Mouse (Mus musculus) stomach, postnatal 0 days (tissue): ENCODE results near the gene Tmem107. TPM values are rescaled to one million over a fixed set of nuclear protein-coding genes. Genes with fewer than 3 reads are reported as not detected.

Experiments used
- ATAC-seq: fragments of 200-750 bp; cut with Nextera tagmentation; 2 replicates; pipeline ENCODE4 v1.8.0; 2017; ENCODE audit not compliant: low FRiP score, low TSS enrichment
- DNase-seq: peaks from one replicate; pipeline ENCODE4 v3.0.0-alpha.2; 2016; ENCODE audit warnings: low spot score
- H3K27ac ChIP-seq: fragments of 300-500 bp; sonication (generic); replicated peaks from 2 replicates; pipeline ENCODE4 v1.5.1; 2014; ENCODE audit warnings: mild to moderate bottlenecking, control low read depth
- H3K27me3 ChIP-seq: fragments of 300-500 bp; sonication (generic); 2 replicates; pipeline ENCODE4 v1.6.1; 2014; ENCODE audit warnings: low read length; ENCODE audit not compliant: control insufficient read depth, insufficient read depth
- H3K36me3 ChIP-seq: fragments of 300-500 bp; sonication (generic); 2 replicates; pipeline ENCODE4 v1.6.1; 2014; ENCODE audit warnings: low read length, mixed read lengths; ENCODE audit not compliant: control insufficient read depth, insufficient read depth
- H3K4me1 ChIP-seq: fragments of 300-500 bp; sonication (generic); replicated peaks from 2 replicates; pipeline ENCODE4 v1.6.1; 2014; ENCODE audit warnings: antibody characterized with exemption; ENCODE audit not compliant: control insufficient read depth, insufficient read depth
- H3K4me2 ChIP-seq: fragments of 300-500 bp; sonication (generic); replicated peaks from 2 replicates; pipeline ENCODE4 v1.6.1; 2014; ENCODE audit warnings: low read depth, mild to moderate bottlenecking, control low read depth, moderate library complexity
- H3K4me3 ChIP-seq: fragments of 300-500 bp; sonication (generic); 2 replicates; pipeline ENCODE4 v1.5.1; 2014; ENCODE audit warnings: low read depth, low read length, control low read depth
- H3K9ac ChIP-seq: fragments of 300-500 bp; sonication (generic); 2 replicates; pipeline ENCODE4 v1.6.1; 2014; ENCODE audit warnings: mild to moderate bottlenecking, low read length, control low read depth, mixed read lengths
- H3K9me3 ChIP-seq: fragments of 300-500 bp; sonication (generic); 2 replicates; pipeline ENCODE4 v1.6.1; 2016; ENCODE audit warnings: low read length; ENCODE audit not compliant: control insufficient read depth
- CTCF ChIP-seq: IDR thresholded peaks from 2 replicates; pipeline ENCODE4 v1.5.1; 2016; ENCODE audit warnings: antibody characterized with exemption, low read depth, mild to moderate bottlenecking, moderate library complexity
- EP300 ChIP-seq: optimal IDR thresholded peaks from 2 replicates; pipeline ENCODE3; 2016; ENCODE audit warnings: antibody characterized with exemption
- WGBS: fragments of 180-500 bp; shearing (Covaris S2); extraction: QIAGEN DNeasy Blood & Tissue Kit; methylation state at CpG from one replicate; pipeline ENCODE4 v1.1.7; 2014; 5-methylcytosine and 5-hydroxymethylcytosine counted together
- polyA plus RNA-seq: library from polyadenylated mRNA; unstranded; fragments of >200 nt; fragmentation: Nextera tagmentation; extraction: Ambion mirVana; gene quantifications from 2 replicates; pipeline ENCODE4 v1.2.1, GENCODE M21; 2015

Tmem107 gene
- polyA plus RNA-seq, 1 experiment from 2014 or later, result 30.8 TPM

GRCm38 (mm10) chr11:69070093-69070492 is 513 bp upstream of the Tmem107 start:
- ATAC-seq, result no peak
- under 1% methylated on average over 13 of the region's 13 CpGs for WGBS
- peak overlapping the region; percentile 53 for H3K4me3 ChIP-seq
- TF ChIP-seq CTCF (no peak), EP300 (no peak)
- H3K4me1 ChIP-seq, result 0 out of 2 replicates have a peak, but pooled peaks cover 2% of the 10 kb centered on the region
- no peak for DNase-seq
- peak overlapping the region; percentile 93 for H3K27ac ChIP-seq
- H3K36me3 ChIP-seq, result no peaks in the 10 kb centered on the region
- H3K9ac ChIP-seq, result peak overlapping the region; percentile 77
- H3K27me3 ChIP-seq, result no peaks in the 10 kb centered on the region
- H3K9me3 ChIP-seq, result no peaks in the 10 kb centered on the region
- peak overlapping the region; percentile 75 for H3K4me2 ChIP-seq

GRCm38 (mm10) chr11:69071262-69071661 is 656 bp downstream of the Tmem107 start:
- Histone ChIP-seq H3K4me3 (peak overlapping the region; percentile 53), H3K9ac (peak overlapping the region; percentile 77), H3K36me3 (no peaks in the 10 kb centered on the region), H3K4me1 (0 out of 2 replicates have a peak, but pooled peaks cover 2% of the 10 kb centered on the region), H3K27ac (peak overlapping the region; percentile 93), H3K4me2 (peak overlapping the region; percentile 75), H3K9me3 (no peaks in the 10 kb centered on the region), H3K27me3 (no peaks in the 10 kb centered on the region)
- TF ChIP-seq EP300 (no peak), CTCF (no peak)
- ATAC-seq (no peak), DNase-seq (no peak)
- WGBS, result 28% methylated on average over 9 of the region's 9 CpGs

DNA sequence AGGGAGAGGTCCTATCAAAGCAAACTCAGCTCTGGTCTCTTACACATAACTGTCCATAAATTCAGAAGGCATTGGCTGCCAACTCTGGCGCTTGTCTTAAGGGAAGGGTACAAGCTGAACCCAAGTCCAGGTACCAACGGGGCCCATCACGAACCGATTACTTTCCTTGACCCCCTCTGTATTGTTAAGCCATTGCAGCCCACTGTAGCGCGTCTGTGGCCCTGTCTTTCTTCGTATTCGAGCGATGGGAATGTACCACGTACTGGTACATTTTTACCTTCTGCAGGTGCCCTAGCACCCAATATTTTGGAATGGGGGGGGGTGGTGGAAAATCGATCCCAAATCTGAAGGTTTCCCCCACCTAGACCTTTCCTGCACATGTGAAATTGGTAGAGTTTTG is 1.6 kb downstream of the Tmem107 start:
- ATAC-seq, result no peak
- 81% methylated on average over 11 of the region's 11 CpGs for WGBS
- Histone ChIP-seq H3K36me3 (no peaks in the 10 kb centered on the region), H3K4me1 (0 out of 2 replicates have a peak, but pooled peaks cover 2% of the 10 kb centered on the region), H3K4me3 (peak overlapping the region; percentile 24; the same call in 1 of the 2 replicates), H3K9ac (peak overlapping the region; percentile 53; the same call in 1 of the 2 replicates), H3K9me3 (no peaks in the 10 kb centered on the region), H3K27ac (peak overlapping the region; percentile 63; the same call in 1 of the 2 replicates), H3K27me3 (no peaks in the 10 kb centered on the region), H3K4me2 (peak overlapping the region; percentile 46)
- no peak for DNase-seq
- TF ChIP-seq CTCF (no peak), EP300 (no peak)

DNA sequence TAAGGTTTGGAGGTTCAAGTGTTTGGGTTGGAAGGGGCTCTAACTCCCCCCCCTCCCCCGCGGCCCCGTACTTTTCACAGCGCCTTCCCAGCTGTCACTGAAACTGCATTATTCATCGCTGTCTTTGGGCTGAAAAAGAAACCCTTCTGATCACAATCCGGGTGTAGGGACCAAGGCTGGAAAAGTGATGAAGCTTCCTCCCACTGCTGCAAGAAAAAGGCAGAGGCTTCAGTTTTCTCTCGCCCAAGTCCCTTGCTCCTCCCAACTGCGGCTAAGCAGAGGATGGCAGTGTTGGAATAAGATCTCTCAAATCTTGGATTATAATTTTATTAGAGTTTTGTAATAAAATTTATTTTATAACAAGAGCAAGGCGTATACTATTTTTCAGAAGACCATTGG is 2.1 kb downstream of the Tmem107 start:
- H3K4me1 ChIP-seq, result 0 out of 2 replicates have a peak, but pooled peaks cover under 1% of the 10 kb centered on the region
- no peaks in the 10 kb centered on the region for H3K27me3 ChIP-seq
- peak overlapping the region; percentile 53 for H3K9ac ChIP-seq
- H3K4me3 ChIP-seq, result peak overlapping the region; percentile 24
- WGBS, result 6% methylated on average over 9 of the region's 9 CpGs
- DNase-seq (no peak), ATAC-seq (no peak)
- H3K9me3 ChIP-seq, result no peaks in the 10 kb centered on the region
- no peaks in the 10 kb centered on the region for H3K36me3 ChIP-seq
- TF ChIP-seq CTCF, result no peak
- TF ChIP-seq EP300, result no peak
- peak overlapping the region; percentile 63; the same call in 1 of the 2 replicates for H3K27ac ChIP-seq
- H3K4me2 ChIP-seq, result peak overlapping the region; percentile 46

DNA sequence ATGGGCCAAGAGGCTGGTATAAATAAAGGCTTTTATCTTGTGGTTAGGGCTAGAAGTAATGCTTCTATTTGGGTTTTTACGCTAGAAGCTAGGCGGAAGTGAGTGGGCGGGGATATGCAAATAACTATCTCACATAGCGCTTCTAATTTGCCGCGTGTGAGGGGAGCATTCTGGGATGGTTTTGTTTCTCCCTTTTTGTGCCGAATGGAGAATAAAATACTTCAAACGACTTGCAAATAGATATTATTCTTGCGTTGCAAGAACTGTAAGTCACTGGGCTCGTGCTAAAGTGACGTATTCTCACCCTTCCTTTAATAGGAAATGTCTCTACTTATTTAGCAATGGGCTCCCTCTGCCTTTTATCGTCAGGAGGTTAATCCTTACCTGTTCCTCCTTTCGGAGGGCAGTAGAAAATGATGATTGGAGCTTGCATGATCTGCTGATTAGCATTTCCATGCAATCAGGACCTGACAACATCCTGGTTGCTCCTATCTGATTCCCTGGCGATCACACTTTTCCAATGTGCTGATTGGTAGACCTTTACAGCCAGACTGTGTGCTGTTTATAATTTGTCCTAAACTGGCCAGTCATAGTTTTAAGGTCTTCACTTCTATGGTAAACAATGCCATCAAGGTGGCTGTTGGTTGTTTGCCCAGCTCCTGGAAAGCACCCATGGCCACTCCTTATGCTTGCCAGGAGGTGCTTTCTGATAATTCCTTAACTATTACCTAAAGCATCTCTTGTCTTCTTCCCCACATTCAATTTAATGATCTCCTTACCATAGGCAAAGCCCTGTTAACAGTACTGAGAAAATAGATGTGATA is 2.7 kb downstream of the Tmem107 start:
- ATAC-seq (peak; percentile 78), DNase-seq (peak; percentile 72)
- no peaks in the 10 kb centered on the region for H3K9me3 ChIP-seq
- H3K4me2 ChIP-seq, result peak overlapping the region; percentile 46
- WGBS, result under 1% methylated on average over 14 of the region's 14 CpGs
- peak; percentile 74 for TF ChIP-seq EP300
- peak; percentile 44 for TF ChIP-seq CTCF
- H3K4me1 ChIP-seq, result no peaks in the 10 kb centered on the region
- H3K4me3 ChIP-seq, result peak overlapping the region; percentile 24
- H3K36me3 ChIP-seq, result no peaks in the 10 kb centered on the region
- no peaks in the 10 kb centered on the region for H3K27me3 ChIP-seq
- H3K27ac ChIP-seq, result peak overlapping the region; percentile 97
- peak overlapping the region; percentile 55 for H3K9ac ChIP-seq
